Mouse (Mus musculus) neural tube, embryonic 11.5 days (tissue): ENCODE results near the gene Atp6v1g2. TPM values are rescaled to one million over a fixed set of nuclear protein-coding genes. Genes with fewer than 3 reads are reported as not detected.

Experiments
- ATAC-seq: fragments of 200-750 bp; cut with Nextera tagmentation; 2 replicates; pipeline ENCODE4 v1.8.0; 2017; ENCODE audit warnings: moderate number of reproducible peaks, mild to moderate bottlenecking, moderate TSS enrichment, moderate library complexity; ENCODE audit not compliant: insufficient read depth, low FRiP score, low TSS enrichment
- DNase-seq: peaks from one replicate; pipeline ENCODE4 v3.0.0-alpha.2; 2015; ENCODE audit warnings: low spot score
- H3K27ac ChIP-seq: fragments of 300-500 bp; sonication (generic); 2 replicates; pipeline ENCODE4 v1.5.1; 2014; ENCODE audit warnings: low read depth, mild to moderate bottlenecking, low read length
- H3K27me3 ChIP-seq: fragments of 300-500 bp; sonication (generic); 2 replicates; pipeline ENCODE4 v1.6.1; 2014; ENCODE audit warnings: mild to moderate bottlenecking, low read length, mixed read lengths; ENCODE audit not compliant: control insufficient read depth, insufficient read depth
- H3K36me3 ChIP-seq: fragments of 300-500 bp; sonication (generic); 2 replicates; pipeline ENCODE4 v1.6.1; 2014; ENCODE audit warnings: mild to moderate bottlenecking, low read length, moderate library complexity, mixed read lengths; ENCODE audit not compliant: control insufficient read depth, insufficient read depth
- H3K4me1 ChIP-seq: fragments of 300-500 bp; sonication (generic); 2 replicates; pipeline ENCODE4 v1.6.1; 2014; ENCODE audit warnings: low read length, mixed read lengths; ENCODE audit not compliant: control insufficient read depth, insufficient read depth
- H3K4me2 ChIP-seq: fragments of 300-500 bp; sonication (generic); 2 replicates; pipeline ENCODE4 v1.6.1; 2014; ENCODE audit warnings: low read depth, mild to moderate bottlenecking, moderate library complexity
- H3K4me3 ChIP-seq: fragments of 300-500 bp; sonication (generic); 2 replicates; pipeline ENCODE4 v1.5.1; 2014; ENCODE audit warnings: low read depth, low read length
- H3K9ac ChIP-seq: fragments of 300-500 bp; sonication (generic); 2 replicates; pipeline ENCODE4 v1.6.1; 2014; ENCODE audit warnings: mild to moderate bottlenecking, low read length
- H3K9me3 ChIP-seq: fragments of 300-500 bp; sonication (generic); 2 replicates; pipeline ENCODE4 v1.6.1; 2016; ENCODE audit warnings: low read length; ENCODE audit not compliant: control insufficient read depth
- WGBS: fragments of 180-500 bp; shearing (Covaris S2); extraction: QIAGEN DNeasy Blood & Tissue Kit; methylation state at CpG from one replicate; pipeline ENCODE4 v1.1.7; 2014; 5-methylcytosine and 5-hydroxymethylcytosine counted together
- polyA plus RNA-seq: library from polyadenylated mRNA; unstranded; fragments of >200 nt; fragmentation: Nextera tagmentation; extraction: Ambion mirVana; gene quantifications from 2 replicates; pipeline ENCODE4 v1.2.1, GENCODE M21; 2014

The Atp6v1g2 gene
- polyA plus RNA-seq = 14.1 and 16.8 TPM in 2 replicates

- Histone ChIP-seq H3K4me2 (peak within 1 kb of the TSS; percentile 90), H3K27ac (no peak within 1 kb of the TSS), H3K27me3 (no peaks in the 10 kb centered on the region), H3K4me1 (peaks cover 3% of the 10 kb centered on the region), H3K9ac (no peak within 1 kb of the TSS; the same call in 1 of the 2 replicates), H3K36me3 (peaks cover 9% of the 10 kb centered on the region; the same call in 1 of the 2 replicates), H3K4me3 (peak within 1 kb of the TSS; percentile 64; the same call in 1 of the 2 replicates), H3K9me3 (no peaks in the 10 kb centered on the region)
- WGBS = 90% methylated on average over 18 of the region's 18 CpGs
- ATAC-seq = no peak
- DNase-seq = no peak
Observed at GRCm38 (mm10) chr17:35233114-35233980, at the start of gene Atp6v1g2. Gene Atp6v1g2, plus strand, starts transcription at chr17:35233660.

GRCm38 (mm10) chr17:35185639-35186611 lies 47.5 kb upstream of the Atp6v1g2 start:
- no peak for ATAC-seq
- Histone ChIP-seq H3K27ac (no peak overlapping the region), H3K9me3 (no peaks in the 10 kb centered on the region), H3K36me3 (no peaks in the 10 kb centered on the region), H3K27me3 (no peaks in the 10 kb centered on the region), H3K9ac (peak overlapping the region; percentile 49), H3K4me3 (peak overlapping the region; percentile 34), H3K4me2 (peak overlapping the region; percentile 52), H3K4me1 (no peaks in the 10 kb centered on the region)
- WGBS = 3% methylated on average over 18 of the region's 18 CpGs
- peak; percentile 76 for DNase-seq

GRCm38 (mm10) chr17:35186681-35187080 lies 46.8 kb upstream of the Atp6v1g2 start:
- ATAC-seq (no peak), DNase-seq (peak; percentile 40)
- no peak overlapping the region for H3K27ac ChIP-seq
- H3K4me2 ChIP-seq = peak overlapping the region; percentile 52
- H3K36me3 ChIP-seq = no peaks in the 10 kb centered on the region
- H3K9me3 ChIP-seq = no peaks in the 10 kb centered on the region
- WGBS = 0% methylated on average over 4 of the region's 4 CpGs
- no peak overlapping the region for H3K4me3 ChIP-seq
- H3K4me1 ChIP-seq = no peaks in the 10 kb centered on the region
- H3K9ac ChIP-seq = no peak overlapping the region
- no peaks in the 10 kb centered on the region for H3K27me3 ChIP-seq

- no peaks in the 10 kb centered on the region for H3K36me3 ChIP-seq
- H3K9me3 ChIP-seq = no peaks in the 10 kb centered on the region
- no peak for DNase-seq
- WGBS = 79% methylated on average over 4 of the region's 4 CpGs
- H3K27ac ChIP-seq = no peak overlapping the region
- H3K4me1 ChIP-seq = no peaks in the 10 kb centered on the region
- no peak overlapping the region for H3K4me3 ChIP-seq
- no peak overlapping the region for H3K4me2 ChIP-seq
- H3K9ac ChIP-seq = no peak overlapping the region
- H3K27me3 ChIP-seq = no peaks in the 10 kb centered on the region
- no peak for ATAC-seq
Observed at GRCm38 (mm10) chr17:35187345-35187744, 46.1 kb upstream of the Atp6v1g2 start.

GRCm38 (mm10) chr17:35187959-35188610 lies 45.4 kb upstream of the Atp6v1g2 start, which contains the start of gene Lst1:
Gene Lst1, minus strand, starts transcription at chr17:35188439.
- ATAC-seq (no peak), DNase-seq (no peak)
- WGBS = 83% methylated on average over 7 of the region's 7 CpGs
- Histone ChIP-seq H3K4me3 (no peak within 1 kb of the TSS), H3K9me3 (no peaks in the 10 kb centered on the region), H3K9ac (no peak within 1 kb of the TSS), H3K36me3 (no peaks in the 10 kb centered on the region), H3K4me2 (no peak within 1 kb of the TSS), H3K27me3 (no peaks in the 10 kb centered on the region), H3K4me1 (no peaks in the 10 kb centered on the region), H3K27ac (no peak within 1 kb of the TSS)

- Histone ChIP-seq H3K27ac (no peak overlapping the region), H3K4me3 (no peak overlapping the region), H3K9me3 (no peaks in the 10 kb centered on the region), H3K4me2 (no peak overlapping the region), H3K9ac (no peak overlapping the region), H3K36me3 (no peaks in the 10 kb centered on the region), H3K27me3 (0 out of 2 replicates have a peak, but pooled peaks cover under 1% of the 10 kb centered on the region), H3K4me1 (no peaks in the 10 kb centered on the region)
- 59% methylated on average over 1 of the region's 1 CpGs for WGBS
- ATAC-seq = no peak
- no peak for DNase-seq
Observed at GRCm38 (mm10) chr17:35189186-35189585, 44.3 kb upstream of the Atp6v1g2 start.

- H3K4me2 ChIP-seq = no peak overlapping the region
- H3K36me3 ChIP-seq = no peaks in the 10 kb centered on the region
- H3K27me3 ChIP-seq = peaks cover 7% of the 10 kb centered on the region
- H3K27ac ChIP-seq = no peak overlapping the region
- H3K4me1 ChIP-seq = no peaks in the 10 kb centered on the region
- no peaks in the 10 kb centered on the region for H3K9me3 ChIP-seq
- no peak overlapping the region for H3K4me3 ChIP-seq
- no peak overlapping the region for H3K9ac ChIP-seq
- 80% methylated on average over 4 of the region's 4 CpGs for WGBS
- DNase-seq (no peak), ATAC-seq (no peak)
Observed at GRCm38 (mm10) chr17:35190096-35190495, 43.4 kb upstream of the Atp6v1g2 start.

GRCm38 (mm10) chr17:35191723-35192122 lies 41.7 kb upstream of the Atp6v1g2 start:
- no peak for ATAC-seq

More at GRCm38 (mm10) chr17:35191723-35192122, 41.7 kb upstream of the Atp6v1g2 start:
- no peaks in the 10 kb centered on the region for H3K9me3 ChIP-seq
- no peak overlapping the region for H3K4me2 ChIP-seq
- 61% methylated on average over 2 of the region's 2 CpGs for WGBS
- H3K36me3 ChIP-seq = no peaks in the 10 kb centered on the region
- no peak overlapping the region for H3K9ac ChIP-seq
- H3K27me3 ChIP-seq = peaks cover 23% of the 10 kb centered on the region
- H3K4me3 ChIP-seq = no peak overlapping the region
- H3K4me1 ChIP-seq = 0 out of 2 replicates have a peak, but pooled peaks cover 3% of the 10 kb centered on the region
- DNase-seq = no peak
- H3K27ac ChIP-seq = no peak overlapping the region
